Mouse (Mus musculus) ES-Bruce4 (cell line): ENCODE data around the gene Hydin.

Experiments used
- CTCF ChIP-seq: IDR thresholded peaks from one replicate; pipeline ENCODE4 v1.8.1; 2011; ENCODE audit warnings: low read depth, low read length
- EP300 ChIP-seq: IDR thresholded peaks from 2 replicates; pipeline ENCODE4 v1.6.1; 2011; ENCODE audit warnings: low read depth, low read length; ENCODE audit not compliant: insufficient read depth
- POLR2A ChIP-seq: IDR thresholded peaks from one replicate; pipeline ENCODE4 v1.8.1; 2011; ENCODE audit warnings: low read length; ENCODE audit not compliant: insufficient read depth

DNA sequence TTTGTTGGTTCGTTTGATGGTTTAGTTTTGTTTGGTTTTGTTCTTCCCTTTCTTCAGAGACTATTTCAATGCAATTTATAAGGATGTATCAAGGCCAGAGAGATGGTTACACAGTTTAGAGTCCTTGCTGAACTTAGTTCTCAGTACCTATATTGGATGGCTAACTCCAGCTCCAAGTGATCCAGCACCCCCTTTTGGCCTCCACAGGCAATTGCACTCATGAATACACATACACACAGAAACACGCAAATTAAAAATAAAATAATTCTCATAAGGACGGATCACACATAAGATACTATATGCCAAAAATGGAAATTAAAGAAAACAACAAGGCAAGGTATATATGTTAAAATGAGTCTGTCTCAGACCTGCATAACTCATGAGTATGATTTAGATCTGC lies 153.4 kb downstream of the Hydin start:
- TF ChIP-seq EP300 (no peak), POLR2A (no peak), CTCF (no peak)
